Mouse (Mus musculus): Measurements from ENCODE around the gene Kcnk6.
A peak's percentile ranks its signal among the peaks of the same experiment; 100 is the strongest.
"Not testable (repeated sequence)": the region's sequence is repeated elsewhere in the genome, so short reads cannot be mapped to it uniquely, and the experiment has no call there.

Kcnk6 gene

GRCm38 (mm10) chr7:29246619-29247313 is 14.5 kb upstream of the Kcnk6 start:
- no peak for DNase-seq (ENCODE audit: low spot score)

- no peak for DNase-seq (ENCODE audit: low spot score)
Observed at GRCm38 (mm10) chr7:29246015-29246414, 13.7 kb upstream of the Kcnk6 start.

- DNase-seq (ENCODE audit: low spot score): no peak
Observed at GRCm38 (mm10) chr7:29244732-29245416, 12.6 kb upstream of the Kcnk6 start.

GRCm38 (mm10) chr7:29238019-29238967 is 6.0 kb upstream of the Kcnk6 start, which contains the start of gene Yif1b:
Yif1b (plus strand) TSS chr7:29238329.
- DNase-seq (ENCODE audit: low spot score): peak; percentile 98

GRCm38 (mm10) chr7:29237596-29237995 is 5.3 kb upstream of the Kcnk6 start:
- not testable (repeated sequence) for DNase-seq (ENCODE audit: low spot score)

- DNase-seq (ENCODE audit: low spot score): no peak
Observed at GRCm38 (mm10) chr7:29236593-29236992, 4.3 kb upstream of the Kcnk6 start.

GRCm38 (mm10) chr7:29234661-29235060 is 2.3 kb upstream of the Kcnk6 start:
- no peak for DNase-seq (ENCODE audit: low spot score)

GRCm38 (mm10) chr7:29233745-29234144 is 1.4 kb upstream of the Kcnk6 start:
- DNase-seq (ENCODE audit: low spot score): peak; percentile 70

GRCm38 (mm10) chr7:29231517-29231916 is 798 bp downstream of the Kcnk6 start:
- no peak for DNase-seq (ENCODE audit: low spot score)

GRCm38 (mm10) chr7:29230560-29230959 is 1.8 kb downstream of the Kcnk6 start:
- no peak for DNase-seq (ENCODE audit: low spot score)

GRCm38 (mm10) chr7:29228202-29228601 is 4.1 kb downstream of the Kcnk6 start:
- peak; percentile 2 for DNase-seq (ENCODE audit: low spot score)

GRCm38 (mm10) chr7:29225520-29225919 is 6.8 kb downstream of the Kcnk6 start:
- DNase-seq (ENCODE audit: low spot score): no peak

GRCm38 (mm10) chr7:29224756-29225394 is 7.4 kb downstream of the Kcnk6 start:
- no peak for DNase-seq (ENCODE audit: low spot score)

- peak; percentile 84 for DNase-seq (ENCODE audit: low spot score)
Observed at GRCm38 (mm10) chr7:29214846-29215245, 17.5 kb downstream of the Kcnk6 start.

GRCm38 (mm10) chr7:29214236-29214635 is 18.1 kb downstream of the Kcnk6 start:
- no peak for DNase-seq (ENCODE audit: low spot score)

- DNase-seq (ENCODE audit: low spot score): peak; percentile 89
Observed at GRCm38 (mm10) chr7:29213675-29214082, 18.6 kb downstream of the Kcnk6 start, which contains the start of gene Catsperg1. Catsperg1 (minus strand) TSS chr7:29214035.

GRCm38 (mm10) chr7:29212775-29213560 is 19.3 kb downstream of the Kcnk6 start:
- not testable (repeated sequence) for DNase-seq (ENCODE audit: low spot score)

GRCm38 (mm10) chr7:29212199-29212765 is 20.0 kb downstream of the Kcnk6 start:
- DNase-seq (ENCODE audit: low spot score): peak; percentile 88

- DNase-seq (ENCODE audit: low spot score): peak; percentile 91
Observed at GRCm38 (mm10) chr7:29211415-29212198, 20.7 kb downstream of the Kcnk6 start.

GRCm38 (mm10) chr7:29211013-29211412 is 21.3 kb downstream of the Kcnk6 start:
- peak; percentile 79 for DNase-seq (ENCODE audit: low spot score)
